Mouse (Mus musculus): Measurements from ENCODE around the gene Syngr3. TPM values are rescaled to one million over a fixed set of nuclear protein-coding genes. Genes with fewer than 3 reads are reported as not detected.

Syngr3 gene
- total and polyA plus RNA-seq, 3 experiments = 0.15 to 0.68 TPM; not detected in 1

DNA sequence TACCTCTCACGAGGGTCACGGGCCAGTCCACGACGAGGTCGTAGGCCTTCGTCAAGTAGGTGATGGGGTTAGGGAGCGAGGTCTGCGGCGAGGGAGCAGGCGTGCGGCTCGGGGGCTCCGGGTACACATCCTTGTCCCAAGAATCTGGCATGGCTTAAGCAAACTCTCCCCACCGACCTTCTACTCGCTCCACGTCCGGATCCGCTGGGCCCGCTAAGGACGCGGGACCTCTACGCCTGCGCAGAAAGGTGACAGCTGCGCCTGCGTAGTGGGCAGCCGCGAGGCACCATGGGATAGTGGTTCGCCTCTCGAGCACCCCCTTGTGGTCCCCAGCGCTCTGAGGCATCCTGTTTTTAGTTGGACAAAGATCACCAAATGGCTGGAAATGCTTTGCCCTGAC, 34.4 kb upstream of the Syngr3 start, which contains the start of gene Ndufb10 (continued):
- TF ChIP-seq ETS1 (IDR thresholded peaks at IDR 0.05; ENCODE audit: low read depth, low read length) (no peak), SIN3A (IDR thresholded peaks at IDR 0.05; ENCODE audit: low read length) (peak; percentile 82), CHD1 (IDR thresholded peaks at IDR 0.05; ENCODE audit: low read depth, low read length) (no peak), POLR2AphosphoS2 (IDR thresholded peaks at IDR 0.05; ENCODE audit: low read length) (peak; percentile 88), CHD2 (IDR thresholded peaks at IDR 0.05; ENCODE audit: low read length) (no peak), KAT2A (conservative IDR thresholded peaks at IDR 0.05; ENCODE audit: low read depth, low read length) (no peak; the same call in 1 of the 2 replicates), RCOR1 (IDR thresholded peaks at IDR 0.05; ENCODE audit: low read depth, low read length) (no peak), MYC (IDR thresholded peaks at IDR 0.05; ENCODE audit: low read depth, low read length) (0 out of 2 replicates have a peak, but pooled peaks have one; percentile 21), ELF1 (IDR thresholded peaks at IDR 0.05; ENCODE audit: low read depth, low read length) (peak; percentile 61), ZC3H11A (IDR thresholded peaks at IDR 0.05; ENCODE audit: low read depth, low read length) (no peak), POLR2AphosphoS5 (IDR thresholded peaks at IDR 0.05; ENCODE audit: borderline replicate concordance, low read depth, low read length) (no peak), ZKSCAN1 (IDR thresholded peaks at IDR 0.05; ENCODE audit: low read depth, low read length) (no peak), TAL1 (IDR thresholded peaks at IDR 0.05; ENCODE audit: low read length) (no peak), EP300 (IDR thresholded peaks at IDR 0.05; ENCODE audit: low read depth in 1 of 2, low read length in 2 of 2) (no peak)

DNA sequence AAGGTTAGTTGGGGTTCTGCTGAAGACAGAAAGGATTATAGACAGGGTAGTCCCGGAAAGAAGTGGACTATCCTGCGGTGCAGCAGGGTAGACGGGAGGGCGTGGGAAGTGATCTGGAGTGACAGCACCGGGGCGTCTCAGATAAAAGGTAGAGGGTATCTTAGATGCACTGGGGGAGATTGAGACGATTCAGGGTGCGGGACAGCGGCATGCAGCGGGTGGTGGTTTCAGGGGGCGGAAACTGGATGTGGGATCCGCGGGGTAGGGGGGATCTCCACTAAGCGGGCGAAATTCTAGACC, 34.1 kb upstream of the Syngr3 start:
- no peak for DNase-seq (ENCODE audit: low read depth, low spot score)
- Histone ChIP-seq H3K9me3 (replicated peaks; ENCODE audit: insufficient read depth, low read length) (no peaks in the 10 kb centered on the region), H3K4me1 (ENCODE audit: control insufficient read depth in 1 of 2, insufficient read depth in 2 of 2, low read length in 2 of 2) (peaks cover 0 to 8% of the 10 kb centered on the region in 2 experiments; a peak in 3 of 4 replicates), H3K36me3 (ENCODE audit: control insufficient read depth in 1 of 2, insufficient read depth in 2 of 2, low read length in 2 of 2) (peaks cover 5 to 10% of the 10 kb centered on the region in 2 experiments; a peak in 2 of 4 replicates), H3K9ac (ENCODE audit: control insufficient read depth, low read depth, low read length, poor library complexity, severe bottlenecking) (peak overlapping the region; percentile 79), H3K27me3 (ENCODE audit: control insufficient read depth in 1 of 2, insufficient read depth in 2 of 2, low read length in 2 of 2) (no peaks in the 10 kb centered on the region), H3K4me3 (ENCODE audit: control insufficient read depth in 1 of 2, insufficient read depth in 1 of 2, low read depth in 2 of 2, low read length in 2 of 2) (peak overlapping the region; percentile 70 to 85), H3K27ac (ENCODE audit: control insufficient read depth, low read depth, low read length) (peak overlapping the region; percentile 74), H3K79me2 (ENCODE audit: control insufficient read depth, insufficient read depth, low read length, poor library complexity) (peaks cover 43% of the 10 kb centered on the region)
- TF ChIP-seq EP300 (IDR thresholded peaks at IDR 0.05; ENCODE audit: low read depth in 1 of 2, low read length in 2 of 2) (peak in 1 of 2 experiments; percentile 28; a peak in 1 of 4 replicates), MAFK (IDR thresholded peaks at IDR 0.05; ENCODE audit: borderline replicate concordance, low read depth, low read length) (no peak), TAL1 (IDR thresholded peaks at IDR 0.05; ENCODE audit: low read length) (peak; percentile 12; the same call in 1 of the 2 replicates), E2F4 (IDR thresholded peaks at IDR 0.05; ENCODE audit: borderline replicate concordance, low read depth, low read length) (no peak), USF1 (IDR thresholded peaks at IDR 0.05; ENCODE audit: low read depth, low read length) (no peak)
